ENCODE assay signal across 21 mouse cellular contexts in the genomic region with DNA sequence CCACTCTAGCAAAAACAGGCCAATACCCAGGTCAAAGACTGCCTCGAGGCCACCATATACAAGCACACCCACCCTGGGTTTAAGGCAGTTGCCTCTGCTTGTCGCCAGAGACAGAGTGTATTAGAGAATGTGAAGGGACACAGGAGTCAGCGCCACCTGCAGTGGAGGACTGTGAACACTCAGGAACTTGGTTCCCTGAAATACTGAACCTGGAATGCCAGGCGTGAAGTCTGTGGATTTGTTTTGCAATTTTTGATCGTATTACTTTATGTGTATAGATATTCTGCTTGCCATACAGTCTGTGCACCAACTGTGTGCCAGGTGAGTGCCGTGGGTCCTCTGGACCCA. TPM values are rescaled to one million over a fixed set of nuclear protein-coding genes. Genes with fewer than 3 reads are reported as not detected.
A peak's percentile ranks its signal among the peaks of the same experiment; 100 is the strongest.
DNase-seq lines count a peak whose midpoint lies in the region; ATAC-seq and TF ChIP-seq lines count a peak whose summit lies in the region.
"Had no signal": no experiment of that assay in that cellular context is flagged by ENCODE, and none has a peak within 500 bp of the region (broad histone marks: within the 10 kb centered on the region; RNA-seq: fewer than 3 reads in every experiment).

No protein-coding gene starts in this region.

- no peaks in the 10 kb centered on the region for H3K36me3 ChIP-seq in kidney, embryonic 15.5 days
- H3K36me3 ChIP-seq in lung, embryonic 14.5 days (ENCODE audit: insufficient read depth), result no peaks in the 10 kb centered on the region
- no peaks in the 10 kb centered on the region for H3K36me3 ChIP-seq in small intestine, adult 2 months (ENCODE audit: control insufficient read depth, insufficient read depth, low read length)
- H3K36me3 ChIP-seq: embryonic facial prominence, embryonic 13.5 days; forebrain, embryonic 12.5 days; heart, embryonic 12.5 days; limb, embryonic 12.5 days; midbrain, embryonic 13.5 days; neural tube, embryonic 12.5 days had no signal

- H3K9ac ChIP-seq in kidney, embryonic 15.5 days, result no peak overlapping the region
- no peak overlapping the region for H3K9ac ChIP-seq in lung, embryonic 14.5 days
- H3K9ac ChIP-seq: embryonic facial prominence, embryonic 13.5 days; forebrain, embryonic 12.5 days; heart, embryonic 12.5 days; limb, embryonic 12.5 days; midbrain, embryonic 13.5 days; neural tube, embryonic 12.5 days had no signal

- WGBS in kidney, embryonic 15.5 days, result 75% methylated on average over 6 of the region's 6 CpGs
- WGBS in lung, embryonic 14.5 days, result 74% methylated on average over 6 of the region's 6 CpGs
- 33% methylated on average over 6 of the region's 6 CpGs for WGBS in small intestine, adult 2 months

- no peak overlapping the region for H3K4me2 ChIP-seq in kidney, embryonic 15.5 days
- no peak overlapping the region for H3K4me2 ChIP-seq in lung, embryonic 14.5 days
- H3K4me2 ChIP-seq: embryonic facial prominence, embryonic 13.5 days; forebrain, embryonic 12.5 days; heart, embryonic 12.5 days; limb, embryonic 12.5 days; midbrain, embryonic 13.5 days; neural tube, embryonic 12.5 days had no signal

- no peaks in the 10 kb centered on the region for H3K9me3 ChIP-seq in kidney, embryonic 15.5 days (replicated peaks)
- H3K9me3 ChIP-seq in lung, embryonic 14.5 days (ENCODE audit: low read depth, low read length), result no peaks in the 10 kb centered on the region
- H3K9me3 ChIP-seq: embryonic facial prominence, embryonic 13.5 days; forebrain, embryonic 12.5 days; heart, embryonic 12.5 days; limb, embryonic 12.5 days; megakaryocyte, embryonic 14.5 days; midbrain, embryonic 13.5 days; neural tube, embryonic 12.5 days had no signal

- 0 out of 2 replicates have a peak overlapping the region, but pooled peaks have one; percentile 57 for H3K27ac ChIP-seq in kidney, embryonic 15.5 days
- no peak overlapping the region for H3K27ac ChIP-seq in lung, embryonic 14.5 days (ENCODE audit: low read depth)
- H3K27ac ChIP-seq in small intestine, adult 2 months (ENCODE audit: insufficient read depth, low read depth, low read length), result peak overlapping the region; percentile 95
- H3K27ac ChIP-seq: embryonic facial prominence, embryonic 13.5 days; forebrain, embryonic 12.5 days; layer of hippocampus, adult 2 months; limb, embryonic 12.5 days; midbrain, embryonic 13.5 days; neural tube, embryonic 12.5 days had no signal

- H3K4me3 ChIP-seq in kidney, embryonic 15.5 days (replicated peaks), result no peak overlapping the region
- H3K4me3 ChIP-seq in lung, embryonic 14.5 days (ENCODE audit: low read depth, low read length), result no peak overlapping the region
- peak overlapping the region; percentile 6 for H3K4me3 ChIP-seq in small intestine, adult 2 months (ENCODE audit: low read depth, low read length)
- H3K4me3 ChIP-seq: embryonic facial prominence, embryonic 13.5 days; erythroblast, embryonic 14.5 days; forebrain, embryonic 12.5 days; heart, embryonic 12.5 days; layer of hippocampus, adult 2 months; limb, embryonic 12.5 days; megakaryocyte, embryonic 14.5 days; midbrain, embryonic 13.5 days; neural tube, embryonic 12.5 days had no signal

- no peak for DNase-seq in kidney, adult 9 months
- no peak for DNase-seq in lung, embryonic 14.5 days
- DNase-seq in lung, postnatal 36 days, result no peak
- DNase-seq in brain, embryonic 14.5 days (ENCODE audit: low read depth), result no peak
- no peak for DNase-seq in adipocyte (ENCODE audit: low spot score)
- DNase-seq: gastrocnemius, postnatal 10 days; heart, postnatal 14 days; lung, postnatal 14 days; right cerebral cortex, postnatal 14 days; spleen, adult 18-20 months had no signal

- no peak for ATAC-seq in kidney, embryonic 15.5 days (replicated peaks; ENCODE audit: low FRiP score)
- ATAC-seq in lung, embryonic 14.5 days (ENCODE audit: insufficient read depth), result no peak
- ATAC-seq: midbrain, embryonic 13.5 days had no signal

- peak; percentile 39 for TF ChIP-seq CTCF in lung, embryonic 14.5 days (IDR thresholded peaks at IDR 0.05; ENCODE audit: low read depth)
- peak; percentile 11; the same call in 1 of the 2 replicates for TF ChIP-seq CTCF in brain, embryonic 14.5 days (IDR thresholded peaks at IDR 0.05; ENCODE audit: borderline replicate concordance, extremely low read depth, insufficient read depth, insufficient read length)
- no peak; the same call in 1 of the 2 replicates for TF ChIP-seq CTCF in small intestine, adult 2 months (IDR thresholded peaks at IDR 0.05; ENCODE audit: extremely low read depth, insufficient read length, insufficient replicate concordance, low read depth, low read length)

- H3K27me3 ChIP-seq in kidney, embryonic 15.5 days, result peaks cover 45% of the 10 kb centered on the region
- H3K27me3 ChIP-seq in lung, embryonic 14.5 days (ENCODE audit: insufficient read depth, low read length), result peaks cover 34% of the 10 kb centered on the region
- no peaks in the 10 kb centered on the region for H3K27me3 ChIP-seq in small intestine, adult 2 months (ENCODE audit: control insufficient read depth, insufficient read depth, low read length)

- no peak for TF ChIP-seq POLR2A in brain, embryonic 14.5 days (IDR thresholded peaks at IDR 0.05; ENCODE audit: borderline replicate concordance, extremely low read depth, insufficient read depth, insufficient read length, poor library complexity, severe bottlenecking)
- no peak for TF ChIP-seq POLR2A in small intestine, adult 2 months (IDR thresholded peaks at IDR 0.05; ENCODE audit: low read depth, low read length)

- H3K4me1 ChIP-seq in kidney, embryonic 15.5 days, result peaks cover 53% of the 10 kb centered on the region
- H3K4me1 ChIP-seq in lung, embryonic 14.5 days (ENCODE audit: insufficient read depth), result 0 out of 2 replicates have a peak, but pooled peaks cover 6% of the 10 kb centered on the region
- H3K4me1 ChIP-seq in small intestine, adult 2 months (ENCODE audit: control insufficient read depth, insufficient read depth, insufficient read length, low read length), result peaks cover 46% of the 10 kb centered on the region

RNA-seq across cellular contexts. Expression of gene Epb41l4b, which starts 5.2 kb away (rescaled TPM):
- polyA plus RNA-seq in kidney, embryonic 15.5 days (2015; fragmentation: Nextera tagmentation; extraction: Ambion mirVana), result 2.2 and 2.9 TPM in 2 replicates
- 1.2 and 1.7 TPM in 2 replicates for polyA plus RNA-seq in lung, embryonic 14.5 days (2014; fragmentation: Nextera tagmentation; extraction: Ambion mirVana)
- 5.3 and 8.7 TPM in 2 replicates for polyA plus RNA-seq in brain, embryonic 14.5 days (2012; rRNA removed)
- polyA plus RNA-seq in small intestine, adult 2 months (2012; rRNA removed), result 32.6 and 81.4 TPM in 2 replicates
